Mouse (Mus musculus) forebrain, embryonic 16.5 days (tissue): ENCODE results near the gene Pan3. TPM values are rescaled to one million over a fixed set of nuclear protein-coding genes. Genes with fewer than 3 reads are reported as not detected.
A peak's percentile ranks its signal among the peaks of the same experiment; 100 is the strongest.

Experiments
- ATAC-seq: fragments of 200-750 bp; cut with Nextera tagmentation; 2 replicates; pipeline ENCODE4 v1.8.0; 2017; ENCODE audit warnings: mild to moderate bottlenecking, moderate library complexity
- H3K27ac ChIP-seq: fragments of 300-500 bp; sonication (generic); 2 replicates; pipeline ENCODE4 v1.5.1; 2014; ENCODE audit warnings: low read length, control low read depth
- H3K27me3 ChIP-seq: fragments of 300-500 bp; sonication (generic); replicated peaks from 2 replicates; pipeline ENCODE4 v1.6.1; 2014; ENCODE audit warnings: low read length; ENCODE audit not compliant: control insufficient read depth, insufficient read depth
- H3K36me3 ChIP-seq: fragments of 300-500 bp; sonication (generic); 2 replicates; pipeline ENCODE4 v1.6.1; 2014; ENCODE audit not compliant: control insufficient read depth, insufficient read depth
- H3K4me1 ChIP-seq: fragments of 300-500 bp; sonication (generic); replicated peaks from 2 replicates; pipeline ENCODE4 v1.6.1; 2014; ENCODE audit warnings: low read length; ENCODE audit not compliant: control insufficient read depth, insufficient read depth
- H3K4me2 ChIP-seq: fragments of 300-500 bp; sonication (generic); 2 replicates; pipeline ENCODE4 v1.6.1; 2014; ENCODE audit warnings: mild to moderate bottlenecking, low read length, control low read depth
- H3K4me3 ChIP-seq: fragments of 300-500 bp; sonication (generic); replicated peaks from 2 replicates; pipeline ENCODE4 v1.5.1; 2014; ENCODE audit warnings: mild to moderate bottlenecking, low read length, control low read depth
- H3K9ac ChIP-seq: fragments of 300-500 bp; sonication (generic); replicated peaks from 2 replicates; pipeline ENCODE4 v1.6.1; 2014; ENCODE audit warnings: low read depth, low read length, control low read depth
- H3K9me3 ChIP-seq: fragments of 300-500 bp; sonication (generic); 2 replicates; pipeline ENCODE4 v1.6.1; 2016; ENCODE audit warnings: low read length; ENCODE audit not compliant: control insufficient read depth
- WGBS: fragments of 180-500 bp; shearing (Covaris S2); extraction: QIAGEN DNeasy Blood & Tissue Kit; methylation state at CpG from one replicate; pipeline ENCODE4 v1.1.7; 2014; 5-methylcytosine and 5-hydroxymethylcytosine counted together
- polyA plus RNA-seq: library from polyadenylated mRNA; unstranded; fragments of >200 nt; fragmentation: Nextera tagmentation; extraction: Ambion mirVana; gene quantifications from 2 replicates; pipeline ENCODE4 v1.2.1, GENCODE M21; 2015

Pan3 gene
- polyA plus RNA-seq, 1 experiment from 2014 or later: 67.0 TPM

DNA sequence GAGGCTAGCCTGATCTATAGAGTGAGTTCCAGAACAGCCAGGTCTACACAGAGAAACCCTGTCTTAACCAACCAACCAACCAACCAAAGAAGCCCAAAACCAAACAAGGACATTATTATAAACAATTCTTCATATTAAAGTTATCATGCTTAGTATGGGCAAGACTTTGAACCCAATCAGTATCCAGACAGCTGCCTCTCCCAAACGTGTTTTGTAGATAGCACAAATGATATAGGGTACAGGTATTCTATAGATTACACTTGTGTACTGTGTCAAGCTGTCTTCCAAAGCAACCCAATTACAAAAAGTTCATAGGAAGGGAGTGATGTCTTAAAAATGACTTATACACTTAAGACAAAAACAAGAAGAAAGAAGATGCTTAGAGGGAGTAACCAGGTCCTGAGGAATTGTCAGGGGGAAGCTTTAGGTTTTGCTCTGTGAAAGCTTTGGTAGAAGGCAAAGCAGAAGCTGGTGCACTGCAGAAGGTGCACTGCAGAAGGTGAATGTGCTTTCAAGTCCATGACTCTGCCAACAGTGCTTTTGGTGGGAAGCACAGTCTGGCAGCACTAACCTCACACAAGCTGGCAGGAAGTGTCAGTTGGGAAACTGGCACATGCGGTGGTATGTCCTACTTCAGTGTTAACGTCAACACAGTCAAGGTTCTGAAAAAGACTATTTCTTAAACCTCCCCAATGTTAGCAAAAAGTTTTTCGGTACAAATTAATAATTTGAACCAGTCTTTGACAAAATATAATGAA lies 3.7 kb upstream of the Pan3 start:
- no peak overlapping the region for H3K9ac ChIP-seq
- no peak overlapping the region for H3K4me3 ChIP-seq
- H3K27ac ChIP-seq: no peak overlapping the region
- H3K4me2 ChIP-seq: no peak overlapping the region
- H3K27me3 ChIP-seq: no peaks in the 10 kb centered on the region
- WGBS: 79% methylated on average over 4 of the region's 4 CpGs
- H3K4me1 ChIP-seq: peaks cover 5% of the 10 kb centered on the region
- H3K9me3 ChIP-seq: no peaks in the 10 kb centered on the region
- no peaks in the 10 kb centered on the region for H3K36me3 ChIP-seq
- ATAC-seq: no peak

GRCm38 (mm10) chr5:147430361-147430935 lies 487 bp downstream of the Pan3 start:
- Histone ChIP-seq H3K9me3 (no peaks in the 10 kb centered on the region), H3K4me3 (peak overlapping the region; percentile 70), H3K9ac (peak overlapping the region; percentile 95), H3K27ac (peak overlapping the region; percentile 98), H3K27me3 (no peaks in the 10 kb centered on the region), H3K4me2 (peak overlapping the region; percentile 96), H3K4me1 (peaks cover 31% of the 10 kb centered on the region), H3K36me3 (no peaks in the 10 kb centered on the region)
- WGBS: 0% methylated on average over 47 of the region's 91 CpGs
- ATAC-seq: peak; percentile 87

GRCm38 (mm10) chr5:147430936-147431839 lies 1.2 kb downstream of the Pan3 start:
- ATAC-seq: peak; percentile 62
- Histone ChIP-seq H3K27ac (peak overlapping the region; percentile 98), H3K4me3 (peak overlapping the region; percentile 70), H3K36me3 (no peaks in the 10 kb centered on the region), H3K4me2 (peak overlapping the region; percentile 96), H3K9me3 (no peaks in the 10 kb centered on the region), H3K27me3 (no peaks in the 10 kb centered on the region), H3K9ac (peak overlapping the region; percentile 95), H3K4me1 (peaks cover 36% of the 10 kb centered on the region)
- under 1% methylated on average over 47 of the region's 68 CpGs for WGBS

DNA sequence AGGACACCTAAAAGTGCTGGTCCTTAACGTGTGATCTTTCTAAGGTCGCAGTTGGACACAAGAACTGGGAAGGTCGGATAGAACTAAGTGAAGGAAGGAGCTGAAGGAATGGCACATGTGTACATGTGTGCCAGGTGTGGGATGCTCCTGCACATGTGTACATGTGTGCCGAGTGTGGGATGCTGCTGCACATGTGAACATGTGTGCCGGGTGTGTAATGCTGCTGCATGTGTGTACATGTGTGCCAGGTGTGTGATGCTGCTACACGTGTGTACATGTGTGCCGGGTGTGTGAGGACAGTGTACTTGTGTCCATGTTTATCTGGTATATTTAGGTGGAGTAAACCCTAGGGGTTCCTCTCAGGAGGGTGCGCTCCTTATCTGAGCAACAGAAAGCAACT lies 3.0 kb downstream of the Pan3 start:
- H3K9ac ChIP-seq: no peak overlapping the region
- H3K4me1 ChIP-seq: peaks cover 53% of the 10 kb centered on the region
- no peaks in the 10 kb centered on the region for H3K9me3 ChIP-seq
- no peak overlapping the region for H3K4me2 ChIP-seq
- no peak for ATAC-seq
- WGBS: 90% methylated on average over 8 of the region's 8 CpGs
- H3K36me3 ChIP-seq: no peaks in the 10 kb centered on the region
- H3K27ac ChIP-seq: no peak overlapping the region
- no peaks in the 10 kb centered on the region for H3K27me3 ChIP-seq
- no peak overlapping the region for H3K4me3 ChIP-seq

- no peak overlapping the region for H3K4me2 ChIP-seq
- H3K36me3 ChIP-seq: no peaks in the 10 kb centered on the region
- H3K4me1 ChIP-seq: peaks cover 51% of the 10 kb centered on the region
Measured at GRCm38 (mm10) chr5:147435224-147435623, 5.3 kb downstream of the Pan3 start.

GRCm38 (mm10) chr5:147435751-147436150 lies 5.8 kb downstream of the Pan3 start:
- no peaks in the 10 kb centered on the region for H3K9me3 ChIP-seq
- H3K4me3 ChIP-seq: no peak overlapping the region
- no peaks in the 10 kb centered on the region for H3K27me3 ChIP-seq
- H3K27ac ChIP-seq: peak overlapping the region; percentile 33; the same call in 1 of the 2 replicates
- no peak for ATAC-seq
- H3K4me1 ChIP-seq: peaks cover 51% of the 10 kb centered on the region
- H3K4me2 ChIP-seq: no peak overlapping the region
- H3K36me3 ChIP-seq: no peaks in the 10 kb centered on the region
- H3K9ac ChIP-seq: no peak overlapping the region
- 71% methylated on average over 2 of the region's 2 CpGs for WGBS

More at GRCm38 (mm10) chr5:147435224-147435623, 5.3 kb downstream of the Pan3 start:
- Histone ChIP-seq H3K27ac (no peak overlapping the region; the same call in 1 of the 2 replicates), H3K4me3 (no peak overlapping the region), H3K9me3 (no peaks in the 10 kb centered on the region), H3K9ac (no peak overlapping the region), H3K27me3 (no peaks in the 10 kb centered on the region)
- WGBS: 41% methylated on average over 4 of the region's 4 CpGs
- ATAC-seq: no peak

GRCm38 (mm10) chr5:147436491-147436890 lies 6.5 kb downstream of the Pan3 start:
- H3K27ac ChIP-seq: no peak overlapping the region
- WGBS: 39% methylated on average over 5 of the region's 5 CpGs

DNA sequence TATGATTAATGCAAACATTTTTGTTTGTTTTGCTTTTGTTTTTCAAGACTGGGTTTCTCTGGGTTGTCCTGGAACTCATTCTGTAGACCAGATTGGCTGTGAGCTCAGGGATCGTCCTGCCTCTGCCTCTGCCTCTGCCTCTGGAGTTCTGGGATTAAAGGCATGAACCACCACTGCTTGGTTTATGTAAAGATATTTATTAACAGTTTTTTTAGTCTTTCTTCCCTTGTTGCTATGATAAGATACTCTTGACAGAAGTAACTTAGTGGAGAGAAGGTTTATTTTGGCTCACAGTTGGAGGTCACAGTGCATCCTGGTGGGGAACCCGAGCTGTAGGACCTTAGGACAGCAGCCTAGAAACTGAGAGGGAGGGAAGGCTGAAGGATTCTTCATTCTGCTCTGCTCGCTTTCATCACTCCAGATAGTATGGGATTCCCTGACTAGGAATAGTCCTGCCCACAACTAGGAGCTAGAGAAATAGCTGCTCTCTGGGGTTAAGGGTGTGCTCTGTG lies 11.1 kb downstream of the Pan3 start:
- 83% methylated on average over 3 of the region's 3 CpGs for WGBS
- Histone ChIP-seq H3K27ac (no peak overlapping the region), H3K27me3 (no peaks in the 10 kb centered on the region), H3K4me3 (no peak overlapping the region), H3K4me2 (no peak overlapping the region), H3K9me3 (no peaks in the 10 kb centered on the region), H3K36me3 (no peaks in the 10 kb centered on the region), H3K9ac (no peak overlapping the region), H3K4me1 (peaks cover 24% of the 10 kb centered on the region)
- ATAC-seq: no peak

More at GRCm38 (mm10) chr5:147436491-147436890, 6.5 kb downstream of the Pan3 start:
- H3K27me3 ChIP-seq: no peaks in the 10 kb centered on the region
- H3K4me3 ChIP-seq: no peak overlapping the region
- H3K9ac ChIP-seq: no peak overlapping the region
- no peak for ATAC-seq
- no peaks in the 10 kb centered on the region for H3K9me3 ChIP-seq
- H3K4me2 ChIP-seq: no peak overlapping the region
- H3K4me1 ChIP-seq: peaks cover 51% of the 10 kb centered on the region
- H3K36me3 ChIP-seq: no peaks in the 10 kb centered on the region

DNA sequence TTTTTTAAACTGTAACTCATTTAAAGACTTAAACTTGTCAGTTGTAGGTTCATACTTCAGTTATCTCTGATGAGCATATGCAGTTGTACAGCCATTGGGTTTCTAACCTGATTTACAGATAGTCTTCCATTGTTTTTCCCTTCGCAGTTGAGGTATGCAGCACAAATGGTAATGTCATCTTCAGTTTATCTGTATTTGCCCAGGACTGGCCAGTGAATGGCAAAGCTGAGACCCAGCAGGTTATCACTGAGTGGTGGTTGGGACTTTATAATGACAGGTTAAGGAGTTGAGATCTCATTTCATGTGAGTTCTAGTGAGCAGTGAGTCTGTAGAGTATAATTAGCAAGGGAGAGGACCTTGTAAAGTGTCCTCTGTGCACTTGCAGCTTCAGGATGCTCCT lies 12.0 kb downstream of the Pan3 start:
- Histone ChIP-seq H3K4me1 (peaks cover 15% of the 10 kb centered on the region), H3K9ac (no peak overlapping the region), H3K4me2 (no peak overlapping the region), H3K36me3 (no peaks in the 10 kb centered on the region), H3K27me3 (no peaks in the 10 kb centered on the region), H3K27ac (no peak overlapping the region), H3K4me3 (no peak overlapping the region), H3K9me3 (no peaks in the 10 kb centered on the region)
- 93% methylated on average over 1 of the region's 1 CpGs for WGBS
- ATAC-seq: no peak
